Mouse (Mus musculus): ENCODE measurements at regions not wholly inside any gene's neighbourhood (a gene's known extent, or its start where the extent isn't known, plus 50 kb on each side); places are given as distances from the start of the nearest gene placed in this dataset.
A peak's percentile ranks its signal among the peaks of the same experiment; 100 is the strongest.

GRCm38 (mm10) chr4:79530968-79531620 lies 1302.8 kb upstream of the Tyrp1 start:
- peak; percentile 21 for DNase-seq (ENCODE audit: low spot score)

- DNase-seq (ENCODE audit: low spot score), result peak; percentile 24
These were observed 1302.2 kb upstream of the Tyrp1 start for GRCm38 (mm10) chr4:79531769-79532168.

- peak; percentile 79 for DNase-seq (ENCODE audit: low spot score)
These were observed 1301.4 kb upstream of the Tyrp1 start for GRCm38 (mm10) chr4:79532420-79533066.

- DNase-seq (ENCODE audit: low spot score), result no peak
These were observed 1288.5 kb upstream of the Tyrp1 start for GRCm38 (mm10) chr4:79545461-79545860.

All from retina, embryonic 14.5 days (tissue).